Mouse (Mus musculus) CD4-positive, CD25-positive, alpha-beta regulatory T cell, adult 4 months (primary cell): ENCODE measurements around the gene Rgs18. TPM values are rescaled to one million over a fixed set of nuclear protein-coding genes. Genes with fewer than 3 reads are reported as not detected.

Experiments
- ATAC-seq: one replicate; pipeline ENCODE4 v1.8.0; 2017
- polyA plus RNA-seq, 2 experiments: library from polyadenylated mRNA; unstranded; fragments of 100-300 nt; shearing (Covaris generic); gene quantifications; one replicate each; pipeline ENCODE4 v1.2.1; 2017

The Rgs18 gene
- under 1 TPM; 0.26 to 0.49 TPM for polyA plus RNA-seq

DNA sequence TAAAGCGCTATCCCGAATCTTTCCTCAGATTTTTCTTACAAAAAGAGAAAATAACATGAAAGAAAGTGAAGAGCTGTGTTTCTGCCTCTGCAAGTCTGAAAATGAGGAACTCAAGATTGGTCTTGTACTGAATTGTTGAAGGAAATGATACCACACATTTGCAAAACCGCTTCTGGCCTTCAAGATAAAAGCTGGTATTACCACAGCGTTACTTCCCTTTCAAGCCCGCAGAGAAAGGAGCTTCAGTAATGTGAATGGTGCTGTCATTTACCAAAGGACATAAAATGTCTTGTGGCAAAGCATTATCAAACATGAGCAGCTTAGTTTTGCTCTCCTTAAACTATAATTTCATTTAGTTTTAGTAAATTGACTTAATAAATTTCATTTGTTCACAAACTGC, at the start of gene Rgs18:
Rgs18 (minus strand) TSS at position 105 of the 400 bp plus-strand sequence.
- ATAC-seq, result no peak

DNA sequence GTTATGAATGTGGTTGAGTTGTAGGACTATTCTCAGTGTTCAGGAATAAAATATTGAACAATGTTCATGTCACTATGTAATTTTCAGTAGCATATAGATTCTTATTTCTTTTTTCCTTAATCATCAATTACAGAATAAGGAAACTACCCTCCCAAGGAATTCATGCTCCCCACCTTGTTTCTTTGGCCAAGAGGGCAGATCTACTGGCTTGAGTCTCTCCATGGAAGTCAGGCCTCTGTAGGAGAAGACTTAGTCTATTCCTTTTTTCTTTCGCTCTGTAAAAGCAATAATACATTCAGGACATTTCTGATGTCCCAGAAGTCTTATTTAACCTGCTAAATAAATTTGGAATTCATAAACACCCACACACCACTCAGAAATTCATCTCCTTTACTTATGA, 841 bp downstream of the Rgs18 start:
- no peak for ATAC-seq

DNA sequence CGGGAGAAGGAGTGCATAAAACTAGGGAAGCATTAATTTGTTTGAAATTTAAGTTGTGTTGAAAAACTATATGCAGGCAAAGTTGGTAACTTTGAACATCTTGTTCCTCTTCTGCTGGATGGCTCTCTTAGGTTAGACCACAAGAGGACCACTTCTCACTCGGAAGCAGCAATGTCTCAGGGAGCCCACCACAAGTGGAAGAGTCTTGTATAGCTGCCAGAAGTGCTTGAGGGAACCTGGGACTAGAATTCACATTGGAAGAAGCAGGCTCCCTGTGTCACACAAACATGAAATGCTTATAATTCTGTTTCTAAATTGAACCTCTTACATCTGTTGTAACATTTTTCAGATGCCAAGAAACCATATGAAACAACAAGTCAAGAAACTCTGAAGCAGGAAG, 9.0 kb downstream of the Rgs18 start:
- ATAC-seq, result no peak

DNA sequence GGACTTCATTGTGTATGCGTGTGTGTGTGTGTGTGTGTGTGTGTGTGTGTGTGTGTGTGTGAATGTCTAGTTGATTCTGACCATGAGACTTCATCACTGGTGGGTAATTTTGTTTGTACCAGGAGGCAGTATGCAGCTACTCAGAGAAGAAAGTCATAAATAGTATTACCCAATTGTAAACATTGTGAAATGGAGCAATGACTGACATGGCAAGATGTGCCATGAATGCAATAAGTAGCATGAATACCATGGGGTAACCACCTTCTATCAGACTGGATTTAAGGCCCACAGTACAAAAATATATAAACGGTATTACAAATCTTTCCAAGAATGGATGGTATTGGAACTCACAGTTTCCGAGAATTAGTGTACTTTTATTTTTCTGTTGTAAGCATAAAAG, 14.4 kb downstream of the Rgs18 start:
- ATAC-seq, result no peak

DNA sequence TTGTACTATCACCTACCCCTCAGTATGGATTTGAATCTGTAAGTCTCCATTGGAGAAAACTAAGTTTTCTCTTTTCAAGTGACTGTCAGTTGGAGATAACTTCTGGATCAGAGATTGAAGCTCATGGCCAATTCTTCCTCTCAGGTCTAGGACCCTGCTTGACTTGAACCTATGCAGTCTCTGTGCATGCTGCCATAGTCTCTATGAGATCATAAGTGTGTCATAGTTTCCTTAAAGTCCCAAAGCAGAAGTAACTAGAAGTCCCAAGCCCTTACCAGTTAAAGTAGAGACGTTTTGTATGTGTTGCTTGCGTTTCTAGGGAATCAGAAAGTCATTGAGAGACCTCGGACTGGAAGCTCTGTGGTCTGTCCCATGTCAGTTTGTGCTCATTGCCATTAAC, 24.5 kb downstream of the Rgs18 start:
- ATAC-seq, result no peak

DNA sequence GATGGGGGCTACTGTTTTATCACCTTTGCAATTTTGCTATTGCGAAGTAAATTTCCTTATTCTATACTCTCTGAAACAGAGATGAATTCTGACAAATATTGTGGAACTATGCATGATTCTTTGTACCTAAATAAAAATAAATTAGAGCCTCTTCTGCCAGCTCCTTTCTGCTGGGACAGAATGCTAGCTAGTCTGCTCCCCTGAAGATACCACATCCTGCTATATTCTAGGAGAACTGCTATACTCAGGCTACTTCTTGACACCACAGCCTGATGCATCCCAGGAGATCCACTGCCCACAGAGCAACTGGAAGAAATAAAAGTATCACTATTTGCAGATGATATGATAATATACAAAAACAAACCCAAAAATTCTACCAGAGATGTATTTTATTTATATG, 29.1 kb downstream of the Rgs18 start:
- ATAC-seq, result no peak

DNA sequence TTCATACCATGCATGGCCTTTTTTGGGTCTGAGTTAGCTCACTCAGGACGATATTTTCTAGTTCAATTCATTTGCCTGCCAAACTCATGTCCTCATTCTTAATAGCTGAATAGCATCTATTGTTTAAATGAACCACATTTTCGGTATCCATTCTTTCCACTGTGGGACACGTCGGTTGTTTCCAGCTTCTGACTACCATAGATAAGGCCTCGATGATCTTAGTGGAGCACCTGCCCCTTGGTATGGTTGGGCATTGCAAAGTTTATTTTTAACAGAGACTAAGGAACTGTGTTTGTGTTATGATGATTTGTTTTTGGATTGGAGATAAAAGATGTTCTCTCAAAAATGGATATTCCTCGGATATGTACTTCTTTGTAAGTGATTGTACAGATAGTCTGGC, 37.5 kb downstream of the Rgs18 start:
- no peak for ATAC-seq

DNA sequence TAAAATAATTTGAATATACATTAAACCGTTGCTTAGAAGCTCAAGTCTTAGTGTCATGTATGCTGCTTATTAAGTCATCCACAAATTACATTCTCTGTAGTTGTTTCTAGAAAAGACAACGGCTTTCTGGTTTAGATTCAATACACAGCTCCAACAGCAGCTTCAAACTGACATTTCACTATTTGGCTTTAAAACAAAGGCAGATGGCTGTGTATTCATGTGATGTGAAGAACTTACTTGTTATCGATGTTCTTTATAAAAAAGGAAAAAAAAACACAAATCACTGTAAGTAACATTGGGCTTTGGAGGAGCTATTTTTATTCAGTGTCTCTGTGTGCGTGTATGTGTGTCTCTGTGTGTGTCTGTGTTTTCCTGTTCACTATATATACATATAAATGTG, 54.5 kb downstream of the Rgs18 start:
- ATAC-seq, result no peak

DNA sequence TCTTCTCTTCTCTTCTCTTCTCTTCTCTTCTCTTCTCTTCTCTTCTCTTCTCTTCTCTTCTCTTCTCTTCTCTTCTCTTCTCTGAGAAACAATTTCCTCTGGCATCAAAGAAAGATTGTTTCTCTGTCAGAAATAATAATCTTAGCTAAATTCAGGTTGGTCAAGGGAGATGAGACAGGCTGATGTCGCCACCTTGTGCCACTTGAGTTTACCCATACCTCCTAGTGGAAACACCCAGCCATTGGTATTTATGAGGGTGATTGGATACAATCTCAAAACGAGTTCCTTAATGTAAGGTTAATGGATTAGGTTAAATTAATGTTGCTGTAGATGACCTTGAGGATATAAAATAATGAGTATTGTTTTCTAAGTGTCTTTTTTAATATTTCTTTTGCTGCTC, 70.9 kb downstream of the Rgs18 start:
- ATAC-seq, result no peak

Other genes with a start within 250 kb of the Rgs18 start
- not detected for gene Rgs21, start 207.8 kb downstream of the Rgs18 start, polyA plus RNA-seq